Mouse (Mus musculus): ENCODE data around the gene Zcchc7. TPM values are rescaled to one million over a fixed set of nuclear protein-coding genes. Genes with fewer than 3 reads are reported as not detected.

Gene Zcchc7
- polyA plus RNA-seq, 1 experiment: 67.0 TPM

DNA sequence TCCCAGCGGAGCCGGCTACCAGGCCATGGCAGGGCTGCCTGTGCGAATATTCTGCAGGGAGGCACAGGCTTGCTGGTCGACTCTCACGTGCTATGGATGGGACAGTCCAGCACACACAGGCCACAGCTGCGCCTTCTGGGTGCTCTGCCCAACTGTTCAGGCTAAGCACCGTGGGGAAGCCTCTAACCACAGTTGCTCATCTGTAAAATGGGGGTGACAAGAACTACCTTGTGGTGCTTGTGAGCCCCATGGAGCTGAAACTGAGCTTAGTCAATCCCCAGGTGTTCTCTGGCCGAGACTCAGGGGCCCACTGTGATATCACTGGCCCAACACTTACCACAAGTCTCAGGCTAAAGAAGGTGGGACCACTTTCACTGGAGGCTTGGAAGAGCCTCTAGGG, 211.7 kb downstream of the Zcchc7 start:
- Histone ChIP-seq H3K27ac (ENCODE audit: insufficient read depth, low read length) (no peak overlapping the region), H3K4me1 (ENCODE audit: control insufficient read depth, insufficient read depth, low read length) (no peaks in the 10 kb centered on the region), H3K4me3 (ENCODE audit: insufficient read depth, low read length) (no peak overlapping the region)
- TF ChIP-seq CTCF (IDR thresholded peaks at IDR 0.05; ENCODE audit: extremely low read depth, insufficient read depth, low read length) (no peak), POLR2A (IDR thresholded peaks at IDR 0.05; ENCODE audit: extremely low read depth, insufficient read depth, low read length) (no peak)

DNA sequence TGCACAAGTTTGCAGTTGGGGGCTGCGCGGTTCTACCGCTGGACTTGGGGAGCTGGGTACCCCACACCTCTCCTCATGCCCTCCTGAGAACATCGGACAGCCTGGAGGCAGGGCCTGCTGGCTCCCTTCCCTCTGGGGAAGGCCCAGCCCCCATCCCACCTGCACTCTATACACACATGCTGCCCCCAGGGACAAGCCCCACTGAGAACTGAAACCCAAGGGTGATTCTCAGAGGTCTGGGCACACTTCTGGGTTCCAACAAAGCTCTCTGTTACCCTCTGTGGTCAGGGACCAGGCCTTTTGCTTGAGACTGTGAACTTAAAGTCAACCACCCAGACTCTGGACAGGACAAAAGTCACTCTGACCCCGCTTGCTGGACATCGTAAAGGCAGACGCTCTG, 214.4 kb downstream of the Zcchc7 start:
- TF ChIP-seq CTCF (IDR thresholded peaks at IDR 0.05; ENCODE audit: extremely low read depth, insufficient read depth, low read length): no peak
- TF ChIP-seq POLR2A (IDR thresholded peaks at IDR 0.05; ENCODE audit: extremely low read depth, insufficient read depth, low read length): no peak
- Histone ChIP-seq H3K4me1 (ENCODE audit: control insufficient read depth, insufficient read depth, low read length) (no peaks in the 10 kb centered on the region), H3K27ac (ENCODE audit: insufficient read depth, low read length) (no peak overlapping the region), H3K4me3 (ENCODE audit: insufficient read depth, low read length) (no peak overlapping the region)

DNA sequence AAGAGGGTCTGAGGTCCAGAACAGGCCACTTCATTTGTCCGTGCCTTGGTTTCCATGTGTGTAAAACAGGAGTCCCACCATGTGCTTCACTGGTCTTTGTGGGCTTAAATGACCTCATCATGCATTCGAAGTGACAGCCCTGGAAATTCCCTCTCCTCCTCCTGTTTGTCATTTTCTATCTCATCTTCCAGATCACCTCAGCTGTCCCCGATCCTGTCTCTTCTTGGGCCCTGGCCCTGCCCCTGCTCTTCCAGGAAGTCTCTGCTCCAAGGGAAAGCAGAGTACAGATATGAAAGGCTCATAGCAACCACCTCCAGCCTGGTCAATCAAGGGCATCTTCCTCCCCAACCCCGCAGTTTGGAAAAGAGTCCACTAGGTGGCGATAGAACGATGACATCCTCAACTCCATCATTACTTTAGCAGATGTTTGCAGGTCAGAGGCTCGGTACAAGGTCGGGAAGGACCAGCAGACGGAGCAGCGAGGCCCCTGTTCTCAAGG, 215.0 kb downstream of the Zcchc7 start:
- TF ChIP-seq CTCF (IDR thresholded peaks at IDR 0.05; ENCODE audit: extremely low read depth, insufficient read depth, low read length) (peak; percentile 66), POLR2A (IDR thresholded peaks at IDR 0.05; ENCODE audit: extremely low read depth, insufficient read depth, low read length) (no peak)
- Histone ChIP-seq H3K4me3 (ENCODE audit: insufficient read depth, low read length) (no peak overlapping the region), H3K27ac (ENCODE audit: insufficient read depth, low read length) (no peak overlapping the region), H3K4me1 (ENCODE audit: control insufficient read depth, insufficient read depth, low read length) (no peaks in the 10 kb centered on the region)

DNA sequence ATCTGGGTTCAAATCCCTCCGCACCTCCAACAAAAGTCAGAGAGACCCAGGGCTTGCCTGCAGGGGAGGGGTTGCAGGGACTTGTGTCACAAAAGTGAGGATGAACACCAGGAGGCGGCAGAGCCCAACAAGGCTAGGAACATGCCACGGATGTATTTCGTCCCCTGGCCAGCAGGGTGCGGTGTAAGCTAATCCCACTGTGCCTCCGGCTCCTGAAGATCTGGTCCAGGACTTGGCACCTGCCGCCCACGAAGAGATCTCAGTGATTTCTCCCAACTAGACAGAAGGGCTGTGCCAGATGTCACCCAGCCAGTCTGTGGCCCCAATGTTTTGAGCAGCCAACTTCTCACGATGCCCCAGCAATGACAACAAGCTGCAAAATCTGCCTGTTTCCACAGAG, 217.8 kb downstream of the Zcchc7 start:
- Histone ChIP-seq H3K27ac (ENCODE audit: insufficient read depth, low read length) (no peak overlapping the region), H3K4me1 (ENCODE audit: control insufficient read depth, insufficient read depth, low read length) (no peaks in the 10 kb centered on the region), H3K4me3 (ENCODE audit: insufficient read depth, low read length) (peak overlapping the region; percentile 7)
- TF ChIP-seq CTCF (IDR thresholded peaks at IDR 0.05; ENCODE audit: extremely low read depth, insufficient read depth, low read length): peak; percentile 99
- TF ChIP-seq POLR2A (IDR thresholded peaks at IDR 0.05; ENCODE audit: extremely low read depth, insufficient read depth, low read length): no peak

DNA sequence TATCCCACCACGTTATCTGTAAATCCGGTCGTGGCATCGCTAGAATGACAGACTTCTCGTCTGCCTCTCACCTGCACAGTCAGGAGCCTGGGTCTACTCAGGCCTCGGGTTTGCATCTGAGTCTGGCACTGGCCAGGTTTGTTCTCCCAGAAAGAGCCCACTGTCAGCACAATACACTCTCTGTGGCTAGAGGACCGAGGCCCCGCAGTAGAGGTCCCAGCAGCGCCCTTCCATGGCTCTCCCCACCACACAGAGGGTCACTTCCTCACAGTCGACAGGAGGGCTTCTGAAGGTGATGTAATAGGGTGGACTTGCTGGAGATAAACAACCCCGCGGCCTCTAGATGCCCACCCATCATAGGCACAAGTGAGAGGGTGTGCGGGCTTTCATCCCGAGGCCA, 218.2 kb downstream of the Zcchc7 start:
- no peak for TF ChIP-seq POLR2A (IDR thresholded peaks at IDR 0.05; ENCODE audit: extremely low read depth, insufficient read depth, low read length)
- no peak for TF ChIP-seq CTCF (IDR thresholded peaks at IDR 0.05; ENCODE audit: extremely low read depth, insufficient read depth, low read length)
- Histone ChIP-seq H3K27ac (ENCODE audit: insufficient read depth, low read length) (no peak overlapping the region), H3K4me3 (ENCODE audit: insufficient read depth, low read length) (peak overlapping the region; percentile 7), H3K4me1 (ENCODE audit: control insufficient read depth, insufficient read depth, low read length) (no peaks in the 10 kb centered on the region)

DNA sequence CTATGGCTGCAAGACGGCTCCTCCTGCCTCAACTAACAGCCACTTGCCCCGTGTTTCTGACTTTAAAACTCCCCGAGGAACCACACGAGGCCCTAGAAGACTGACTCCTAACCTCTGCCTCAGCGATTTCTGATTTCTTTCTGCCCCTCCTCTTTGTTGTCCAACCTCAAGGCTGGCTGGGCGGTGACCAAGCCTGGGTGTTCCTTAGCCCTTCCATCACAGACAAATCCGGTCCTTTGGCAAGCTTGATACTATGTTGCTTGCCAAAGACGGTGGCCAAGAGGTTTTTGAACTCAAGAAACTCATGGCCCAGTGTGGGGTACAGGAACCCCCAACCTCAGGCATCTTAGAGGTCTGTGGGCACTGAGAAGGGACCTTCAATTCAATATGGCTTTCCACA, 218.7 kb downstream of the Zcchc7 start:
- Histone ChIP-seq H3K4me1 (ENCODE audit: control insufficient read depth, insufficient read depth, low read length) (no peaks in the 10 kb centered on the region), H3K4me3 (ENCODE audit: insufficient read depth, low read length) (no peak overlapping the region), H3K27ac (ENCODE audit: insufficient read depth, low read length) (no peak overlapping the region)
- TF ChIP-seq CTCF (IDR thresholded peaks at IDR 0.05; ENCODE audit: extremely low read depth, insufficient read depth, low read length): no peak
- TF ChIP-seq POLR2A (IDR thresholded peaks at IDR 0.05; ENCODE audit: extremely low read depth, insufficient read depth, low read length): no peak

DNA sequence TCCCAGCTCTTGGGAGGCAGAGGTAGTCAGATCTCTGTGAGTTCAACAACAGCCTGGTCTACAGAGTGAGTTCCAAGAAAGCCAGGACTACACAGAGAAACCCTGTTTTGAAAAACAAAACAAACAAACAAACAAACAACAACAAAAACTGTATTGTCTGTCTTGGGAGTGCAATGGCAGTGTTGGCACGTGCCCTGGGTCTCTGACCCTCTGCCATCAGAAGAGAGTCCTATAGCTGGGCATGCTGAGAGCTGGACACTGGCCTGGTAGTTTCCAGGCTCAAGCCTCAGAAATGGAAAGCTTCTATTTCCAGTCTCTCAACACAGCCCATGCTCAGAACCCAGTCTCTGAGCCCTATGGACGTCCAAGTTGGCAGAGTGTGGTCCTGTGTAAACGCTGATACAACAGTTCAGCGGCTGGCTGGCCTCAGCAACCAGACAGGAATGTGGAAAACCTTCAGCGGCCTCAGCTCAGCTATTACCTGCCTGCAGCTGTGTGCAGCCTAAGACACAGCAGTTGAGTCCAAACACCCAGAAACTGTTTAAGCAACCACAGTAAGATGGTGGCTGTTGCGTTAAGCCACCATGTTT, 220.4 kb downstream of the Zcchc7 start:
- Histone ChIP-seq H3K27ac (ENCODE audit: insufficient read depth, low read length) (no peak overlapping the region), H3K4me1 (ENCODE audit: control insufficient read depth, insufficient read depth, low read length) (no peaks in the 10 kb centered on the region; the same call in 1 of the 2 replicates), H3K4me3 (ENCODE audit: insufficient read depth, low read length) (no peak overlapping the region)
- TF ChIP-seq POLR2A (IDR thresholded peaks at IDR 0.05; ENCODE audit: extremely low read depth, insufficient read depth, low read length): no peak
- no peak for TF ChIP-seq CTCF (IDR thresholded peaks at IDR 0.05; ENCODE audit: extremely low read depth, insufficient read depth, low read length)

DNA sequence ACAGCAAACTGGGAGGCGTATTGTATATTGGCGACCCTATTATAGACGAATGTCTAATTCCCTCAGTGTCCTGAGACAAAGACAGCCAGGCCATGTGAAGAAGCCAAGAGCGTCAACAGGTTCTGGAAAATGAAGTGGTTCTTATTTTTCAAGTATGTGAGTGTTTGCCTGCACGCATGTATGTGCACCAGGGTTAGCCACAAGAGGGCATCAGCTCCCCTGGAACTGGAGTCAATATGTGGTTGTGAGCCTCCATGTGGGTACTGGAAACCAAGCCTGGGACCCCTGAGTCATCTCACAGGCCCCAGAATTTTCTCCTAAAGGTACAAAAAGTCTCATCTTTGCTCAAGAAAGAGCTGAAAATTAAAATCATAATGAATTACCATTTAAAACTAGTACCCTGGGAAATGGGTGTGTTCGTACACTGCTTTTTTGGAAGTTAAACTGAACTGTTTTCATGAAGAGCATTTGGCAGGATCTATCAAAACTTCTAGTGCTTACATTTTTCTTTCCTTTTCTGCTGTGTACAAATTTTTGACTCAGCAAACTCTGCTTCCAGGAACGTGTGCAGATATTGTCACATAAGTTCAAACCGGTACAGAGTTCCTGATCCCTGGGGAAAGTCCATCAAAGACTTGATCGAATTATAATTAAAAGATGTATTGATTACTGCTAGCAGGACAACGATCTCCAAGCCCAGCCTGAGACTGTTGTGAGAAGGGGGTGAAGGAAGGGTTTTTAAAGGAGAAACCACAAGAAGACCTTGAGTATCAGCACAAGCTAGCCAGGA, 221.4 kb downstream of the Zcchc7 start:
- no peak overlapping the region for H3K4me3 ChIP-seq (ENCODE audit: insufficient read depth, low read length)
- no peaks in the 10 kb centered on the region; the same call in 1 of the 2 replicates for H3K4me1 ChIP-seq (ENCODE audit: control insufficient read depth, insufficient read depth, low read length)
- TF ChIP-seq POLR2A (IDR thresholded peaks at IDR 0.05; ENCODE audit: extremely low read depth, insufficient read depth, low read length) (no peak), CTCF (IDR thresholded peaks at IDR 0.05; ENCODE audit: extremely low read depth, insufficient read depth, low read length) (no peak)
- no peak overlapping the region for H3K27ac ChIP-seq (ENCODE audit: insufficient read depth, low read length)

DNA sequence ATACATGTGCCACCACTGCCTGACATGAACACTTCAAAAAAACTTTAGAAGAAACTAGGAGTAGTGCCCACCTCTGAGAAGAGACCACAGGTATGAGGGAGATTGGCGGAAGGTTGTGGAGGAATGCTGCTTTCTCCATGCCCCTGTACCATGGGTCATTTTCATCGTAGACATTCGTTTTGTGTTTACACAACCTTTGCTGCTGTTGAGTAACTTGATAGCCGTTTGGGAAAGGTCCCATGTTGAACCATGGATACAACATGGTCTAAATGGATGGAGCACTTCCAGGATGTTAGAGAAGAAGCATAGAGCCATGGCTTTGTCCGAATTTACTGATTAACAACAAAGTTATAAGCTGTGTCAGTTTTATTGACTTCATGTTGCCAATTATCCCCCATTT, 222.5 kb downstream of the Zcchc7 start:
- TF ChIP-seq POLR2A (IDR thresholded peaks at IDR 0.05; ENCODE audit: extremely low read depth, insufficient read depth, low read length): no peak
- no peak for TF ChIP-seq CTCF (IDR thresholded peaks at IDR 0.05; ENCODE audit: extremely low read depth, insufficient read depth, low read length)
- H3K4me1 ChIP-seq (ENCODE audit: control insufficient read depth, insufficient read depth, low read length): no peaks in the 10 kb centered on the region; the same call in 1 of the 2 replicates
- no peak overlapping the region for H3K4me3 ChIP-seq (ENCODE audit: insufficient read depth, low read length)
- no peak overlapping the region for H3K27ac ChIP-seq (ENCODE audit: insufficient read depth, low read length)
